Mouse (Mus musculus) cerebellum, adult 2 months (tissue): ENCODE measurements around the gene Serpinb13.

Experiments
- CTCF ChIP-seq: fragments of 200-500 bp; IDR thresholded peaks from 2 replicates; pipeline ENCODE4 v1.5.1; 2011; ENCODE audit warnings: low read depth, mild to moderate bottlenecking, control low read depth, low read length, moderate library complexity, borderline replicate concordance; ENCODE audit not compliant: insufficient read depth
- POLR2A ChIP-seq: fragments of 200-500 bp; IDR thresholded peaks from 2 replicates; pipeline ENCODE4 v1.6.1; 2011; ENCODE audit warnings: low read length, control low read depth, borderline replicate concordance; ENCODE audit not compliant: insufficient read depth

DNA sequence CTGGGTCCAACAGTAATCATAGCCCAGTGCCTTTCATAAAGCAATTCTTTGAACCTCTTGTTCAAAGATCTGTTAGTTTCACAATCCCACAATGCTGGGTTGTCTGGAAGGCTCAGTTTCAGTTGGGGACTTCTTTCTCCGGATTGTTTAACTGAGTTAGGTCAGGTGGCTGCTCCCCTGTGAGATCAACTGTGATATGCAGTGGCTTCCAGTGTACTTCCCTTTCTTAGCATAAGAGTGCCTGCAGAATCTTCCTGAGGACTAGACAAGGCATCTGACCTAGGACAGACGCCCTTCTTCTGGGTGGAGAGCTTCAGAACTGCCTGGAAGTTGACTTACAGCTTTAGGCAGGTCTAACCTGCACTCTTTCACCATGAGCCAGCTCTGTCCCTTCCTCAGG lies 3.1 kb downstream of the Serpinb13 start:
- TF ChIP-seq CTCF (no peak), POLR2A (no peak)
